Mouse (Mus musculus) testis, adult 2 months (tissue): ENCODE results near the gene Mroh2a.

Source experiments
- CTCF ChIP-seq: fragments of 200-500 bp; IDR thresholded peaks from 2 replicates; pipeline ENCODE4 v1.5.1; 2012; ENCODE audit warnings: low read depth, mild to moderate bottlenecking, inconsistent platforms, low read length, moderate library complexity; ENCODE audit not compliant: control insufficient read depth, insufficient read depth, insufficient replicate concordance
- POLR2A ChIP-seq: fragments of 200-500 bp; IDR thresholded peaks from 2 replicates; pipeline ENCODE4 v1.6.1; 2012; ENCODE audit warnings: low read depth, mild to moderate bottlenecking, inconsistent platforms, low read length, moderate library complexity; ENCODE audit not compliant: control insufficient read depth

- TF ChIP-seq CTCF (no peak), POLR2A (no peak)
Observed at GRCm38 (mm10) chr1:88286136-88286845, 59.5 kb downstream of the Mroh2a start.
